Mouse (Mus musculus) bone marrow, adult 2 months (tissue): ENCODE measurements around the gene Negr1. TPM values are rescaled to one million over a fixed set of nuclear protein-coding genes. Genes with fewer than 3 reads are reported as not detected.

Experiments
- H3K27ac ChIP-seq: fragments of 200-500 bp; 2 replicates; pipeline ENCODE4 v1.5.1; 2012; ENCODE audit warnings: low read depth, mild to moderate bottlenecking, control low read depth, inconsistent platforms, low read length; ENCODE audit not compliant: control insufficient read depth, poor library complexity, insufficient read depth
- H3K4me1 ChIP-seq: fragments of 200-500 bp; 2 replicates; pipeline ENCODE4 v1.6.1; 2011; ENCODE audit warnings: low read length; ENCODE audit not compliant: control insufficient read depth, insufficient read depth
- H3K4me3 ChIP-seq: fragments of 200-500 bp; replicated peaks from 2 replicates; pipeline ENCODE3; 2011; ENCODE audit warnings: mild to moderate bottlenecking, low read depth, low read length, control low read depth; ENCODE audit not compliant: control insufficient read depth
- CTCF ChIP-seq: fragments of 200-500 bp; IDR thresholded peaks from 2 replicates; pipeline ENCODE4 v1.5.1; 2011; ENCODE audit warnings: low read length, control low read depth; ENCODE audit not compliant: control insufficient read depth, insufficient read depth
- POLR2A ChIP-seq: fragments of 200-500 bp; IDR thresholded peaks from 2 replicates; pipeline ENCODE4 v1.6.1; 2011; ENCODE audit warnings: low read depth, mild to moderate bottlenecking, control low read depth, low read length, borderline replicate concordance; ENCODE audit not compliant: control insufficient read depth
- WGBS: fragments of 180-500 bp; shearing (Covaris S2); methylation state at CpG from one replicate; pipeline ENCODE4 v1.1.7; 2018; 5-methylcytosine and 5-hydroxymethylcytosine counted together
- polyA plus RNA-seq: library from polyadenylated mRNA; stranded (reverse); fragments of >200 nt; gene quantifications from 2 replicates; pipeline ENCODE4 v1.2.4, GENCODE M21; 2011; ENCODE audit warnings: low replicate concordance; ENCODE audit not compliant: missing spikeins, insufficient read depth, insufficient read length

Negr1 gene
- polyA plus RNA-seq, 1 experiment, result 1.8 TPM

DNA sequence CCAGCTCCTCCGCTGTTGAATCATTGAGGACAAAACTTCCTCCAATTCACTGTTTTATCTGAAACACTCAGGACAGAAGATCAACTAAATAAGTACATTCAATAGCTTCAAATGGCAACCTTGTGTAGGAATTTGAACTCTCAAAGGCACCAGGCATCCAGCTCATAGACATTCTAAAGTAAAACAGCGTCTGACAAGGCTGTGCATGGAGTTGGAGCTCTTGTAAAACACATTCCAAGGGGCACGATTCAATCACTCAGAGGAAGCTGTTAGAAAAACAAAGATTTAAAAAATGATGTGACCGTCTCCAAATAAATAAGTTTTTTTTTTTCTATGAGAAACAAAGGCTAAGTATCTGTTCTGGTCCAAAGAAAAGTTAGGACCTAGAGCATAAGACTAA, 528.5 kb downstream of the Negr1 start:
- no peak overlapping the region for H3K27ac ChIP-seq
- TF ChIP-seq CTCF, result no peak
- TF ChIP-seq POLR2A, result no peak
- no peak overlapping the region for H3K4me3 ChIP-seq
- 56% methylated on average over 4 of the region's 4 CpGs for WGBS
- no peaks in the 10 kb centered on the region for H3K4me1 ChIP-seq

DNA sequence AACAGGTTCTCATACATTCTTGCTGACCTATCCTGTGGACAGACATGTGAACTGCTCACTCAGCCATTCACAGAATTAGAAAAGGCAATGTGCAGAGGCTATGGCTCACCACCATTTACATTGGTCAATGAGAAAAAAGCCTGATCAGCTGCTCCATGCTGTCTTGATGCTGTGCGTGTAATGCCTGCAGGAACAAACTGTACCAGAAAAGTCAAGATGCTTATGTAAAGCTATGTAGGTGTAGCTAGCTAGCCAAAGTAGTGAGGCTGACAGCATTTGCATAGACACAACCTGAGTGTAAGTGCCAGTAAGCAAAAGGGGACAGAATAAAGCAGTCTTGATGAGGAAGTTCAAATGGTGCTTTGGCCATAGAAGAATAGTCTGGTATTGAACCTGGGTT, 534.7 kb downstream of the Negr1 start:
- TF ChIP-seq POLR2A, result no peak
- no peak for TF ChIP-seq CTCF
- no peaks in the 10 kb centered on the region for H3K4me1 ChIP-seq
- H3K4me3 ChIP-seq, result no peak overlapping the region
- 90% methylated on average over 1 of the region's 1 CpGs for WGBS
- no peak overlapping the region for H3K27ac ChIP-seq

DNA sequence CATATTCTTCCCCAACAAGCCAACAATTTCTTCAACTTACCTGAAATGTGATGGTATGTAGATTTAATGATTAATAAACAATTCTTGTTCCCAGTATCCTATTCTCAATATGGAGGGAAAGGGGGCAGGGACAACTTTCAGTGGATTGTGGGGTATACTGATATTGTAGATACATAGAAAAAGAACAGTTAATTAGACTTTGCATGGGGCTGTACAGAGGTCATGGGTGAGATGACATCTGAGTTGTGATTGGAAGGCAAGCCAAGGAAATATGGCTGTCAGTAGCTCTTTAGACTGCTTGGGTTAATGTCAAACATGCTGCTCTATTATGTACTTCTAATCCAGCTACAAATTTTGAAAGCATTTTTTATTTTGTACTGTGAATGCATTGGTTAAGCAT, 535.9 kb downstream of the Negr1 start:
- H3K27ac ChIP-seq, result no peak overlapping the region
- TF ChIP-seq CTCF, result no peak
- no peak for TF ChIP-seq POLR2A
- no peaks in the 10 kb centered on the region for H3K4me1 ChIP-seq
- no peak overlapping the region for H3K4me3 ChIP-seq

DNA sequence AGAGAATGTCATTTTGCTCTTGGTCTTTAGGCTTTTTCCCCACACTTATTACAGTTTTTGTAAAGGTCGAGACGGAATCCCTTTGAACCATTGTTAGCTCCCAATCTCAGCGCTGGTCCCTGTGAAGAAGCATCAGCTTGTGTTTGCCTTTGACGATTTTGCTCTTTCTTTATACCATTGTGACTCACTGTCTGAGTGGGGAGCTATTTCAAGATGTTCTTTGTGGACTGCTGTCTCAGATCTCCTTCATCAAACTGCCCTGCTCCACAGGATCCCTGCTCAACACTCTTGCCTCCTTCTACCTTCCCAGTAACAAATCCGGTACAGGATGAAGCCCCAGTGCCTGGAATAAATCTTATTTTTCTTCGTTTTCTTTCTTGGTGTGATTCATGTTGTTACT, 536.8 kb downstream of the Negr1 start:
- Histone ChIP-seq H3K4me1 (no peaks in the 10 kb centered on the region), H3K4me3 (no peak overlapping the region), H3K27ac (no peak overlapping the region)
- 74% methylated on average over 6 of the region's 6 CpGs for WGBS
- no peak for TF ChIP-seq CTCF
- no peak for TF ChIP-seq POLR2A

DNA sequence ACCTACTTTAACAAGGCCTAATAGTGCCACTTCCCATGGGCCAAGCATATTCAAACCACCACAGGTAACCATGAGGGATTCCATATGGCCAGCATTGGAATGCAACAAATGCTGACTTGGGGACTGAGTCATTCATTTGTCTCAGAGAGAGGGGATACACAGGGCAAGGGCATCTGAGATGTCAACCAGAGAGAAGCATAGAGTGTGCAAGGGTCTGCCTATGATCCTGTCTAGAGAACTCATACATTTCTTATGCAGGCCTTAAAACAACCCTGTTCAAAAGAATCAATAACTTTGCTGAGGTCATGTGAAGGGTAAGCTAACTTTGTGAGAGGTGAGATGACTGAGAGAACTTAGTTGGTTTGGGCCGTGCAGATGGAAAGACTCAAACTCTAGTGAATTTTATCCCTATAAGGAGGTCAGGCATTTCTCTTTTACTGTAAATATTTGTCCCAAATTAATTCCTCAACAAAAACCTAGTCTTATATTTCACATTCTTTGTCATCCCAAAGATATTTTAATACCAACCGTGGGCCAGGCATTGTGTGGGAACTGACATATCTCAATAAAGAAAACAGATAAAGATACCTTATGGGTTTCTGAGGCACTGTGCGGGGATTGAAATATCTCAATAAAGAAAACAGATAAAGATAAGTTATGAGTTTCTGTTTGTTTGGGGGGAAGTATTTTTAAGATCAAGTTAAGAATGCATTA, 543.4 kb downstream of the Negr1 start:
- Histone ChIP-seq H3K4me1 (no peaks in the 10 kb centered on the region), H3K27ac (no peak overlapping the region), H3K4me3 (no peak overlapping the region)
- no peak for TF ChIP-seq POLR2A
- TF ChIP-seq CTCF, result no peak
- 84% methylated on average over 3 of the region's 3 CpGs for WGBS

DNA sequence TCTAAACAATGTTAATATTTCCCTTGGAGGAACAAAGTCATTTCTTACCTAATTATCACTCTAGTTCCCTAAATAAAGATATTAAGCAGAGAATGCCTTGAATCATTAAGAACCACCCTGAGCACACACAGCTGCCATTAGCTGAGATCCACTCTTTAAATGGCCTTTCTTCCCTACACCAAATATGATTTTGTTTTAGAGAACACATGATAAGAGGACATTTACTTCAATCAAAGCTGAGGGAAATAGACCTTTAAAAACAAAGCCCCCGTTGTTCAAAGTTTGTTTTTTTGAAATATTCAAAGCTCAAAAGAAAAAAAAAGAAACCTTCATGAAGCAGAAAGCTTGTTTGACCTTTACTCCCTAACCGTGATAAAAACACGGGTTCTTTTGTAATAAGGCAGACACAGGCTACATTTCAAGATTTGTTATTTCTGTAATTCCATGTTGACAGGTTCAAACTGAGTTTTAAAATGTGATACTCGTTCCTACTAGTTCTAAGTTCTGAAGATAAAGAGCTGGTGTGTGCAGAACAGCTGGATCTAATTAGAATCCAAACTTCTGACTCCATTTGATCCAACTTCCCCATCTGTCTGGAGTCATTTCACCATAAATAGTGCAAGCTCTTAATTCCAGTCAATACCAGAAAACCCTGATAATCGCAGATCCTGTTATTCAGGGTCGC, 544.1 kb downstream of the Negr1 start:
- no peak overlapping the region for H3K27ac ChIP-seq

DNA sequence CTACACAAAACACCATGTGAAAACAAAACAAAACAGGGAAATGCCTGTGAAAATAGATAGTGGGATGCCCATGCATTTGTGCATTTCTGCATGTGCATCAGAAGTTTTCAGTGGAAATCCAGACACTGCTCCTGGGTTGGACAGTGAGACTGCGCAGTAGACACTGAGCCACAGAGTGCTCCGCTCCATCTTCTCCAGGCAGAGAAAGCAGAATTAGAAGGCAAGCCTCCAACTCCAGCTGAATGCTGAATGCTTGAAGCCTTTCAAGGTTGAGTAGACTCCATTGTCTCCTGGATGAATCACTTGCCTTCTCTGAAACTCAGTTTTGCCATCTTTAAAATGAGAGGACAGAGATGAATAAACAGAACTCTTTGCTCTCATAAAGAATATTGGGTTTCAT, 546.6 kb downstream of the Negr1 start:
- Histone ChIP-seq H3K4me1 (no peaks in the 10 kb centered on the region), H3K4me3 (no peak overlapping the region), H3K27ac (no peak overlapping the region)
- WGBS, result 81% methylated on average over 2 of the region's 2 CpGs
- TF ChIP-seq CTCF (no peak), POLR2A (no peak)

More for the DNA sequence above, 544.1 kb downstream of the Negr1 start:
- Histone ChIP-seq H3K4me1 (no peaks in the 10 kb centered on the region), H3K4me3 (no peak overlapping the region)
- TF ChIP-seq CTCF (no peak), POLR2A (no peak)
- 75% methylated on average over 6 of the region's 6 CpGs for WGBS

DNA sequence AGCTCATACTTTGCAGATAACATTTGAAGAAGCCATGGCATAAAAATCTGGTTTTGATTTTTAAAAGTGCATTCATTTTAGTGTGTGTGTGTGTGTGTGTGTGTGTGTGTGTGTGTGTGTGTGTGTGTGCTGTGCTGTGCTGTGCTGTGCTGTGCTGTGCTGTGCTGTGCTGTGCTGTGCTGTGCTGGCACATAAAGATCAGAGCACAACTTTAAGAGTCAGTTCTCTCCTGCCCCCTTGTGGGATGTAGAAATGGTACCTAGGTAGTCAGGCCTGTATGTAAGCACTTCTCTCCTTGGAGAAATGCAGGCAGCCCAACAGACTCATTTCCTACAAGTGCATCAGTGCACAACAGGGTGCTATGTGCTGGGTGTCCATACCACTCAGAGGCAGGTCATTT, 547.7 kb downstream of the Negr1 start:
- no peaks in the 10 kb centered on the region for H3K4me1 ChIP-seq
- no peak overlapping the region for H3K27ac ChIP-seq
- no peak for TF ChIP-seq CTCF
- TF ChIP-seq POLR2A, result no peak
- no peak overlapping the region for H3K4me3 ChIP-seq

DNA sequence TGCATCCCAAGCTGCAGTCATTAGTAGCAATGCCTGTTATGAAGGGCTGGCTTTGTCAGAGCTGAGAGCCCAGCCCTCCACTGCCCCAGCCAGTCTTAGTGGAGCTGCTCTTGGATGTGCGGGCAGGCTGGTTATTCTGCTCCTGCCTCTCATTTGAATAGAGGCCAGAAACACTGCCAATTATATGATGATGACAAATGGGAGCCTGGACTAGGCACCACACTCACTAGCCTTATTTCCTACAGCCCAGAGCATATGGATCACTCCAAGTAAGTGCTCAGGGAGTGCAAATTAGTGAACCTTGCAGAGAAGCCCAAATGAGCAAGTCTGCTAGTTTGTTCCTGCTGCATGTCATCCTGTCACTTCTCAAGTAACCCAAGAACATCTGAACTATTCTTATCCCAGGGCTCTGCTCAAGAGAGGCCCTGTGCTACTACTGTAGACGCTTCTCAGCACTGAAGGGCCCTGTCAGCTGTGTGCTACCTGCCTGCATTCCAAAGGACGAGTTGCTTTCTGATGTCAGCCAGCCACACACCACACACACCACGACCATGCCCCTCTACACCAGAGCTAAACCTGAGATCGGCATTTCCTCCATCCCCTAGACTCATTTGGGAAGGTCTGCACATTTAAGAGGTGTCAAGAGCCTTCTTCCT, 553.6 kb downstream of the Negr1 start:
- Histone ChIP-seq H3K4me1 (no peaks in the 10 kb centered on the region), H3K27ac (no peak overlapping the region), H3K4me3 (no peak overlapping the region)
- no peak for TF ChIP-seq CTCF
- TF ChIP-seq POLR2A, result no peak
- 53% methylated on average over 5 of the region's 5 CpGs for WGBS
